Mouse (Mus musculus): Measurements from ENCODE around the gene Gcnt3. TPM values are rescaled to one million over a fixed set of nuclear protein-coding genes. Genes with fewer than 3 reads are reported as not detected.

Gcnt3 gene
- not detected in 2 replicates for polyA plus RNA-seq (2015; fragmentation: Nextera tagmentation; extraction: Ambion mirVana)

GRCm38 (mm10) chr9:70037988-70038387, at the start of gene Gcnt3:
Gene Gcnt3, minus strand, starts transcription at chr9:70038088.
- no peaks in the 10 kb centered on the region for H3K4me1 ChIP-seq (replicated peaks)
- no peak within 1 kb of the TSS for H3K4me3 ChIP-seq
- no peaks in the 10 kb centered on the region for H3K9me3 ChIP-seq
- H3K36me3 ChIP-seq: no peaks in the 10 kb centered on the region
- H3K4me2 ChIP-seq: no peak within 1 kb of the TSS
- H3K9ac ChIP-seq: no peak within 1 kb of the TSS
- no peaks in the 10 kb centered on the region for H3K27me3 ChIP-seq
- 92% methylated on average over 7 of the region's 7 CpGs for WGBS
- ATAC-seq (ENCODE audit: low read depth): no peak
- H3K27ac ChIP-seq (replicated peaks): no peak within 1 kb of the TSS

- 67% methylated on average over 5 of the region's 5 CpGs for WGBS
- no peak for ATAC-seq (ENCODE audit: low read depth)
- H3K4me2 ChIP-seq: no peak overlapping the region
- no peak overlapping the region for H3K27ac ChIP-seq (replicated peaks)
- H3K36me3 ChIP-seq: no peaks in the 10 kb centered on the region
- H3K9ac ChIP-seq: no peak overlapping the region
- no peaks in the 10 kb centered on the region for H3K9me3 ChIP-seq
- peaks cover 20% of the 10 kb centered on the region for H3K4me1 ChIP-seq (replicated peaks)
- no peak overlapping the region for H3K4me3 ChIP-seq
- H3K27me3 ChIP-seq: no peaks in the 10 kb centered on the region
Measured at GRCm38 (mm10) chr9:70087379-70087778, 49.5 kb upstream of the Gcnt3 start.

- Histone ChIP-seq H3K9ac (no peak overlapping the region), H3K27me3 (no peaks in the 10 kb centered on the region), H3K4me1 (replicated peaks) (peaks cover 20% of the 10 kb centered on the region), H3K4me3 (no peak overlapping the region), H3K27ac (replicated peaks) (no peak overlapping the region), H3K36me3 (no peaks in the 10 kb centered on the region), H3K4me2 (no peak overlapping the region), H3K9me3 (no peaks in the 10 kb centered on the region)
- WGBS: 40% methylated on average over 6 of the region's 6 CpGs
- ATAC-seq (ENCODE audit: low read depth): no peak
Measured at GRCm38 (mm10) chr9:70086091-70086490, 48.2 kb upstream of the Gcnt3 start.

DNA sequence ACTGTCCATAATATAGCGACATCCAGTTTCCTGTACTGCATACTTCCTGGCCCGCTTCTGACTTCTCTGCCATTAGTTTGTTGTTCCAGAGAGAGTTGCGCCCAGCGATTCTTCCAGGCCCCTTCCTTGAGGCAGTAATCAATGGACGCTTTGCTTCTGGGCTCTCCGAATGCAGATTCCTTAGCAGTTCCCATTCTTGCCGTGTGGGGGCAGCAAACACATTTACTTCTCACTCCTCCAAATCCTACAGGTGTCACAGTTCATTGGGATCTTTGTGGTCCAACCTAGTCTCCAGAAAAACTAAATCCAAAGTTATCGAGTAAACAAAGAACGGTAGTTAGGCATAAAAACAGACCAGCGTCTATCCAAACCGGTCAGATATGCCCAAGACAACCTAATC, 46.2 kb upstream of the Gcnt3 start:
- no peaks in the 10 kb centered on the region for H3K27me3 ChIP-seq
- H3K9ac ChIP-seq: no peak overlapping the region
- H3K27ac ChIP-seq (replicated peaks): no peak overlapping the region
- no peak overlapping the region for H3K4me2 ChIP-seq
- ATAC-seq (ENCODE audit: low read depth): no peak
- no peaks in the 10 kb centered on the region for H3K36me3 ChIP-seq
- 67% methylated on average over 11 of the region's 11 CpGs for WGBS
- no peaks in the 10 kb centered on the region for H3K9me3 ChIP-seq
- peaks cover 20% of the 10 kb centered on the region for H3K4me1 ChIP-seq (replicated peaks)
- no peak overlapping the region for H3K4me3 ChIP-seq

DNA sequence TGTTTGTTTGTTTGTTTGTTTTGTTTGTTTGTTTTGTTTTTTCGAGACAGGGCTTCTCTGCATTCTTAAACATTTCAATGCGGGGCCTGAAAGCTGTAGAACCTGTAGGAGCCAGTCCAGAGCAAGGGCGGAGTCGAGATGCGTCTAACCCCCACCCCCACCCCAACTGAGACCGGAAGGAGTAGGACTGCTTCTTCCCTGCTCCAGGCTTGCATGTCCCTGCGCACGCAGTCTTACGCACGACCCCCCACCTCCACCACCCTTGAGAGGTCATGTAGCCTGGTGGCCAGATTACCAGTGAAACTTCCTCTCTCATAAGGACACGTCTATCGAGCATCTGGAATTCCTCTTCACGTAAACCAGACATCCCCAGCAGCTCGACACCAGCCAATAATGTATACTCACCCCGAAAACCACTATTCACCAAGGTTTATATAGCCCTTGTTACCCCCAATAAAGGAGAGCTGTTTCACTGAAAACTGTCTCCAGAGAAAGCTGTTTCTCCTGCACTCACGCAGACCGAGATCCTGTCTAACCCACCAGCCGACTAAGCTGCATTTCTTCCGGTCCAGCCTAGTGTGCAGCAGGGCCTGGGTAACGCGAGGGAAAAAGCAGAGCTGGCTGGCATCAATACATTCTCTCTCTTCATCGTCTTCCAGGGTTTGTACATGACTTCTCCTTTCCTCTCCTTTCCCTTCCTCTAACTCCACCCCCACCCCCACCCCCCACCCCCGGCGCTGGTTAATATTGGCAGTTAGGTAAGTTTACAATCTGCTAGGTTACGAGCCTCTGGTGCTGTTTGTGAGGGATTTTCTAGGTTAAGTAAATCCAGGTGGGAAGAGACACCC, 44.7 kb upstream of the Gcnt3 start:
- no peak for ATAC-seq (ENCODE audit: low read depth)
- H3K4me3 ChIP-seq: no peak overlapping the region
- no peaks in the 10 kb centered on the region for H3K36me3 ChIP-seq
- H3K27me3 ChIP-seq: no peaks in the 10 kb centered on the region
- H3K9me3 ChIP-seq: no peaks in the 10 kb centered on the region
- H3K9ac ChIP-seq: no peak overlapping the region
- H3K4me1 ChIP-seq (replicated peaks): peaks cover 5% of the 10 kb centered on the region; the same call in 1 of the 2 replicates
- no peak overlapping the region for H3K27ac ChIP-seq (replicated peaks)
- no peak overlapping the region for H3K4me2 ChIP-seq
- WGBS: 66% methylated on average over 25 of the region's 25 CpGs

DNA sequence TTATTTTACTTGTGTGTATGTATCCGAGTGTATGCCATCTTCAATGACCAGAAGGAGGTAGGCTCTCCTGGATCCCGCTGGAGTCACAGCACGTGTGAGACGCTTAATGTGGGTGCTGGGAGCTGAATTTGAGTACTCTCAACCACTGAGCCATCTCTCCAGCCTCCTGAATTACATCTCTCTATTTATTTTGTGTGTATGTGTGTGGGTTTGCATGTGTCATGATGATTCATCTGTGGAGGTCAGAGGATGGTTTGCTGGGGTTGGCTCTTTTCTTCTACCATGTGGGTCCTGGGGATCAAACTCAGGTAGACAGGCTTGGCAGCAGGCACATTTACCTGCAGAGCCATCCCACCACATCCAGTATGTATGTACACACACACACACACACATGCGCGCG, 43.9 kb upstream of the Gcnt3 start:
- H3K36me3 ChIP-seq: no peaks in the 10 kb centered on the region
- no peaks in the 10 kb centered on the region for H3K9me3 ChIP-seq
- H3K4me2 ChIP-seq: no peak overlapping the region
- no peak overlapping the region for H3K27ac ChIP-seq (replicated peaks)
- no peak overlapping the region for H3K4me3 ChIP-seq
- WGBS: 91% methylated on average over 7 of the region's 7 CpGs
- peaks cover 5% of the 10 kb centered on the region; the same call in 1 of the 2 replicates for H3K4me1 ChIP-seq (replicated peaks)
- H3K27me3 ChIP-seq: no peaks in the 10 kb centered on the region
- H3K9ac ChIP-seq: no peak overlapping the region
- ATAC-seq (ENCODE audit: low read depth): no peak

DNA sequence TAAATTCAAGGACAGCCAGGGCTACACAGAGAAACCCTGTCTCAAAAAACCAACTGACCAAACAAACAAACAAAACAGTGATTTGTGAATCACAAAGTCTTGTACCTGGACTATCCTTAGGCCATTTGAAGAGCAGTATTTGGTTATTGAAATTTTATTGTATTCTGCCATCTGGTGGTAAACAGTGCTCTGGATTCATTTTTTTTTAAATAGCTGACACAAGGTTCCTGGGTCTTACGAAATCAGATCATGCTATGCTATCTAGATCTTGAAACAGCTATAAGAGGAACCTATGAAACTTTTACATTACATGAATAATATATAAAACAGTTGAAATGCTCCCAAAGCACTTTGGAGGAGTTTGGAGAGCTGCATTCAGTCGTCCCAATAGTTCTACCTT, 43.1 kb upstream of the Gcnt3 start:
- no peaks in the 10 kb centered on the region for H3K27me3 ChIP-seq
- no peak overlapping the region for H3K9ac ChIP-seq
- no peaks in the 10 kb centered on the region for H3K9me3 ChIP-seq
- no peak overlapping the region for H3K4me3 ChIP-seq
- H3K36me3 ChIP-seq: no peaks in the 10 kb centered on the region
- peaks cover 2% of the 10 kb centered on the region; the same call in 1 of the 2 replicates for H3K4me1 ChIP-seq (replicated peaks)
- ATAC-seq (ENCODE audit: low read depth): no peak
- whole genome bisulfite sequencing: 76% methylated on average over 2 of the region's 2 CpGs
- H3K27ac ChIP-seq (replicated peaks): no peak overlapping the region
- H3K4me2 ChIP-seq: no peak overlapping the region

DNA sequence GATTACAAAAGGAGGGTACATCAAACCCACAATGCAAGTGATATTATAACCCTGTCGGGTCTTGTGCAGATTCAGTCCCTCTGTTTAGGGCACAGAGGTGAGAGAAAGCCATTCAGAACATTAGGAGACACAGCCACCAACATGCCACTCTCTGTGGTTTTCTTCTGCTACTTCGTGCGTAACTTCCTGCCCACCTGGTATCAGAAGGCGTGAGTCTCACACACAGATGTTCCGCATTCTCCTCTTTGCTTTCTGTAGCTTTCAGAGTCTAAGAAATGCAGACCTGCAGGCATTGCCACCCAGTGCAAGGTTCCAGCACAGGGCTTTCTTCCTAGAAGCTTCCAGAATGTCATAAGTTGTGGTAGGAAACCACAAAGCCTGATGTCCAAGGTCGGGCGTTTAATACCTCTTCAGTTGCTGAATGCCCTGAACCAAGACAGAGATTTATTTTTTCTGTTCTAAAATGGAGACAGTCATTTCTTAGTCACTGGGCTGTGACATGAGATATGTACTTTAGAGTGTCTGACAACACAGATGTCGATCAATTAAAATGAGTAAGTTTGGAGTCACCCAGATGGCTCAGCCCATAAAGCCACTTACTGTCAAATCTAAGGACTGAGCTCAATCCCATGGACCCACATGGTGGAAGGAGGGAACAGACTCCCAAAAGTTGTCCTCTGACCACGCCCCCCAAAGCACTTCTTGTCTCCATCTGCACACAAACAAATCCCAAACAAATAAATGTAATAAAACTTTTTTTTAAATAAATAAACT, 42.3 kb upstream of the Gcnt3 start:
- Histone ChIP-seq H3K27ac (replicated peaks) (no peak overlapping the region), H3K27me3 (no peaks in the 10 kb centered on the region), H3K9me3 (no peaks in the 10 kb centered on the region), H3K4me1 (replicated peaks) (no peaks in the 10 kb centered on the region), H3K36me3 (no peaks in the 10 kb centered on the region), H3K4me3 (no peak overlapping the region), H3K4me2 (no peak overlapping the region), H3K9ac (no peak overlapping the region)
- ATAC-seq (ENCODE audit: low read depth): no peak
- WGBS: 89% methylated on average over 9 of the region's 9 CpGs

DNA sequence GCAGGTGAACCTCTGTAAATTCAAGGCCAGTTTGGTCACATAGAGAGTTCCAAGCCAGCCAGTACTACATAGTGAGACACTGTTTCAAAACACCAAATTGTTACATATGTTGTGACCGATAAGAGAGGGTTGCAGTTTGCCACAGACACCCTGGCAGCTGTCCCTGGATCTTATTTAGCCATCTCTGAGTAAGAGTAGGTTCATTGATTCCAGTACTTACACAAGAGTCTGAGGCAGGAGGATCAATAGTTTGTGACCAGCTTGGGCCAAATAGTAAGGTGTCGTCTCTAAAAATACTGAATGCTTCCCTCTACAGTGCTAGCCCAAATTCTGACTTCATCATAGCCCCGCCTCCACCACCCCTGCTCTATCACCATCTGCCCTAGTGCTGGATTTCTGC, 40.1 kb upstream of the Gcnt3 start:
- no peak overlapping the region for H3K4me2 ChIP-seq
- no peak overlapping the region for H3K9ac ChIP-seq
- H3K4me3 ChIP-seq: no peak overlapping the region
- no peaks in the 10 kb centered on the region for H3K4me1 ChIP-seq (replicated peaks)
- WGBS: 88% methylated on average over 3 of the region's 3 CpGs
- no peak overlapping the region for H3K27ac ChIP-seq (replicated peaks)
- ATAC-seq (ENCODE audit: low read depth): no peak
- no peaks in the 10 kb centered on the region for H3K27me3 ChIP-seq
- H3K9me3 ChIP-seq: no peaks in the 10 kb centered on the region
- no peaks in the 10 kb centered on the region for H3K36me3 ChIP-seq

GRCm38 (mm10) chr9:70077170-70077569, 39.3 kb upstream of the Gcnt3 start:
- H3K4me3 ChIP-seq: no peak overlapping the region
- H3K27me3 ChIP-seq: no peaks in the 10 kb centered on the region
- no peaks in the 10 kb centered on the region for H3K4me1 ChIP-seq (replicated peaks)
- no peak overlapping the region for H3K4me2 ChIP-seq
- 70% methylated on average over 7 of the region's 7 CpGs for WGBS
- ATAC-seq (ENCODE audit: low read depth): no peak
- no peak overlapping the region for H3K27ac ChIP-seq (replicated peaks)
- H3K36me3 ChIP-seq: no peaks in the 10 kb centered on the region
- no peak overlapping the region for H3K9ac ChIP-seq
- H3K9me3 ChIP-seq: no peaks in the 10 kb centered on the region

- 84% methylated on average over 8 of the region's 8 CpGs for WGBS
- no peak overlapping the region for H3K4me2 ChIP-seq
- ATAC-seq (ENCODE audit: low read depth): no peak
- H3K27ac ChIP-seq (replicated peaks): no peak overlapping the region
- H3K36me3 ChIP-seq: no peaks in the 10 kb centered on the region
- no peak overlapping the region for H3K4me3 ChIP-seq
- H3K4me1 ChIP-seq (replicated peaks): no peaks in the 10 kb centered on the region; the same call in 1 of the 2 replicates
- H3K9me3 ChIP-seq: no peaks in the 10 kb centered on the region
- no peak overlapping the region for H3K9ac ChIP-seq
- H3K27me3 ChIP-seq: no peaks in the 10 kb centered on the region
Measured at GRCm38 (mm10) chr9:70072387-70072786, 34.5 kb upstream of the Gcnt3 start.

- H3K9ac ChIP-seq: no peak overlapping the region
- no peaks in the 10 kb centered on the region for H3K27me3 ChIP-seq
- no peaks in the 10 kb centered on the region for H3K9me3 ChIP-seq
- no peaks in the 10 kb centered on the region; the same call in 1 of the 2 replicates for H3K4me1 ChIP-seq (replicated peaks)
- no peak overlapping the region for H3K27ac ChIP-seq (replicated peaks)
- H3K36me3 ChIP-seq: no peaks in the 10 kb centered on the region
- WGBS: 55% methylated on average over 8 of the region's 8 CpGs
- ATAC-seq (ENCODE audit: low read depth): no peak
- no peak overlapping the region for H3K4me2 ChIP-seq
- no peak overlapping the region for H3K4me3 ChIP-seq
Measured at GRCm38 (mm10) chr9:70069961-70070435, 32.1 kb upstream of the Gcnt3 start.

Measured in neural tube, embryonic 13.5 days (tissue).